Mouse (Mus musculus) retina, postnatal 1 day (tissue): Measurements from ENCODE around the gene Olfr1037.
"Not testable (repeated sequence)": the region's sequence is repeated elsewhere in the genome, so short reads cannot be mapped to it uniquely, and the experiment has no call there.

Experiments used
- DNase-seq: peaks from one replicate; pipeline ENCODE4 v3.0.0-alpha.2; 2012

The Olfr1037 gene

GRCm38 (mm10) chr2:86087285-86087684 is at the start of gene Olfr1037:
Olfr1037 (minus strand) TSS chr2:86087385.
- no peak for DNase-seq

DNA sequence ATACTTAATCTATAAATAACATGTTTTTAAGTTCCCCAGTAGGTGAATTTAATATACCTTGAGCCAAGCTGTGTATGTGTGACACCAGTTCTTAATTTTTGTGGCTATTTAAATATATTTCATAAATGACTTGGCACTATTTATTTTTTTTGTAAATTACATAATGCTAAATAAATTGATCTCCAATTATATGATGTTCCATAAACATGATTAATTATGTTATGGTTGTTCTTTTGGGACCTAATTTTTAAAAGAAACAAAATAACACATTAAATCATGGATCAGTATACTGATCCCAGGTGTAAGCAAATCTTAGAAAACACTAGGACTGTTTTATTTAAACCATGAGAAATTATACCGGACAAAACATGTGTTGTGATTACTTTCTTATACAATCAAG is 48.6 kb upstream of the Olfr1037 start, which contains the start of gene Olfr1039:
TSS of gene Olfr1039 (minus strand) at position 101 of the 400 bp plus-strand sequence.
- DNase-seq = no peak

DNA sequence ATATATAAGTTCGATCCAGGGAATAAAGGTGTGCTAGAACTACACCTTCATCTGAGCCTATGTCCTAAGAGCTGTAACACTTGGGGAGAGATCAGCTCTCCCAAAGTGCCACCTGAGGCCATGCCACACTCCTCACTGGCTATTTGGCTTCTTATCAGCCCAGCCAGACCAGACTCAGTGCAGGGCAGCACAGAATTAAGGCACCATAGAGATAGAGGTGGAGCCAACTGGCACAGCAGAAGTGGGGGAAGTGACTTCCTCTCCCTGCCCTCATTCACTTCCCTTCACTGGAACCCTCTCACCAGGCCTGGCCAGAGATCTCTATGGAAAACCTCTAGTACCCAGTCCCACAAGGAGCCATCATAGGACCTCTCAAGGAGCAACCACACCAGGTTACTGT is 6.7 kb downstream of the Olfr1037 start:
- DNase-seq = not testable (repeated sequence)

DNA sequence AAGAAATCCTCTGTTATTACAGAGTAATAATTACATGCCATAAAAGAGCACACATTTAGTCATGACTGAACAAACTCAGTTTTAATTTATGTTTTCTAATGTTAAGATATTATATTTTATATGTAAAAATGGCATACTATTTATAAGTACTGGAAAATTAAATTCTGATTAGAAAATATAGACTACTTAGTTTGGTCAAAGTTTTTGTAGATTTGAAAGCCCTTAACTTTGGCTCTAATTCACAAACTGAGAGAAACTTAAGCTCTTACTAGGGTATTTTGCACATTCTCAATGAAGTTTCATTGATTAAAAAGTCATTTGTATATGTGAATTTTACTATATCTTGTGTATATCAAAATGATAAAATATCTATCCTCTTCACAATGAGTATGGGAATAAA is 13.5 kb downstream of the Olfr1037 start, which contains the start of gene Olfr1036:
TSS of gene Olfr1036 (plus strand) at position 301 of the 400 bp plus-strand sequence.
- not testable (repeated sequence) for DNase-seq

DNA sequence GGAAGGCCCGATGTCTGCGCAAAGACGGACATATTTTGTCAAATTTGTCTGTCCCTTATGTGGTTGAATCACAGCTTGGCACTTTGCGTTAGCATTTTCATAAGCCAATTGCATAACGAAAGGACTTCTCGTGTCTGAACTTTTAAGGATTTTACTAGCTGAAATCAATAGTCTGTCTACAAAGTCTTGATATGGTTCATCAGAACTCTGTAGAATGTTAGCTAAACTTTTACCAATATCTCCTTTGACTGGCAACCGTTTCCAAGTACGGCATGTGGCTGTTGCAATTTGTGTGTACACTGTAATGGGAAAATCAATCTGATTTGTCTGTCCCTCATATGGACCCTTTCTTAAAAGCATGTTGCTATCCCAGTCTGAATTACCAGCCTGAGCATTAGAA is 17.0 kb downstream of the Olfr1037 start:
- DNase-seq = no peak

- DNase-seq = not testable (repeated sequence)
Measured at GRCm38 (mm10) chr2:86063766-86064165, 23.4 kb downstream of the Olfr1037 start.

- DNase-seq = not testable (repeated sequence)
Measured at GRCm38 (mm10) chr2:86050777-86051176, 36.4 kb downstream of the Olfr1037 start.

DNA sequence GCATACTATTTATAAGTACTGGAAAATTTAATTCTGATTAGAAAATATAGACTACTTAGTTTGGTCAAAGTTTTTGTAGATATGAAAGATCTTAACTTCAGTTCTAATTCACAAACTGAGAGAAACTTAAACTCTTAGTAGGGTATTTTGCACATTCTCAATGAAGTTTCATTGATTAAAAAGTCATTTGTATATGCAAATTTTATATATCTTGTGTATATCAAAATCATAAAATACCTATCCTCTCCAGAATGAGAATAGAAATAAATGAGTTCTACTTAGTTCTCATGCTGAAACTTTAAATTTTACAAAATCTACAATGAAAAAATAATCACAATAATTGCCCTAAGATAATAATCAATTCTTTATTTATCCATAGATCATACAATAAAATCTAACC is 41.6 kb downstream of the Olfr1037 start, which contains the start of gene Olfr1034:
TSS of gene Olfr1034 (plus strand) at position 301 of the 400 bp plus-strand sequence.
- DNase-seq = no peak
